Mouse (Mus musculus) neural tube, embryonic 11.5 days (tissue): ENCODE results near the gene Sptbn1. TPM values are rescaled to one million over a fixed set of nuclear protein-coding genes. Genes with fewer than 3 reads are reported as not detected.

Source experiments
- ATAC-seq: fragments of 200-750 bp; cut with Nextera tagmentation; 2 replicates; pipeline ENCODE4 v1.8.0; 2017; ENCODE audit warnings: moderate number of reproducible peaks, mild to moderate bottlenecking, moderate TSS enrichment, moderate library complexity; ENCODE audit not compliant: insufficient read depth, low FRiP score, low TSS enrichment
- DNase-seq: peaks from one replicate; pipeline ENCODE4 v3.0.0-alpha.2; 2015; ENCODE audit warnings: low spot score
- H3K27ac ChIP-seq: fragments of 300-500 bp; sonication (generic); 2 replicates; pipeline ENCODE4 v1.5.1; 2014; ENCODE audit warnings: low read depth, mild to moderate bottlenecking, low read length
- H3K27me3 ChIP-seq: fragments of 300-500 bp; sonication (generic); 2 replicates; pipeline ENCODE4 v1.6.1; 2014; ENCODE audit warnings: mild to moderate bottlenecking, low read length, mixed read lengths; ENCODE audit not compliant: control insufficient read depth, insufficient read depth
- H3K36me3 ChIP-seq: fragments of 300-500 bp; sonication (generic); 2 replicates; pipeline ENCODE4 v1.6.1; 2014; ENCODE audit warnings: mild to moderate bottlenecking, low read length, moderate library complexity, mixed read lengths; ENCODE audit not compliant: control insufficient read depth, insufficient read depth
- H3K4me1 ChIP-seq: fragments of 300-500 bp; sonication (generic); 2 replicates; pipeline ENCODE4 v1.6.1; 2014; ENCODE audit warnings: low read length, mixed read lengths; ENCODE audit not compliant: control insufficient read depth, insufficient read depth
- H3K4me2 ChIP-seq: fragments of 300-500 bp; sonication (generic); 2 replicates; pipeline ENCODE4 v1.6.1; 2014; ENCODE audit warnings: low read depth, mild to moderate bottlenecking, moderate library complexity
- H3K4me3 ChIP-seq: fragments of 300-500 bp; sonication (generic); 2 replicates; pipeline ENCODE4 v1.5.1; 2014; ENCODE audit warnings: low read depth, low read length
- H3K9ac ChIP-seq: fragments of 300-500 bp; sonication (generic); 2 replicates; pipeline ENCODE4 v1.6.1; 2014; ENCODE audit warnings: mild to moderate bottlenecking, low read length
- H3K9me3 ChIP-seq: fragments of 300-500 bp; sonication (generic); 2 replicates; pipeline ENCODE4 v1.6.1; 2016; ENCODE audit warnings: low read length; ENCODE audit not compliant: control insufficient read depth
- WGBS: fragments of 180-500 bp; shearing (Covaris S2); extraction: QIAGEN DNeasy Blood & Tissue Kit; methylation state at CpG from one replicate; pipeline ENCODE4 v1.1.7; 2014; 5-methylcytosine and 5-hydroxymethylcytosine counted together
- polyA plus RNA-seq: library from polyadenylated mRNA; unstranded; fragments of >200 nt; fragmentation: Nextera tagmentation; extraction: Ambion mirVana; gene quantifications from 2 replicates; pipeline ENCODE4 v1.2.1, GENCODE M21; 2014

Sptbn1 gene
- polyA plus RNA-seq, 1 experiment from 2014 or later, result 105 TPM

GRCm38 (mm10) chr11:30279278-30279677 lies 11.3 kb upstream of the Sptbn1 start:
- Histone ChIP-seq H3K27ac (no peak overlapping the region), H3K27me3 (no peaks in the 10 kb centered on the region), H3K4me2 (no peak overlapping the region), H3K9ac (no peak overlapping the region), H3K4me1 (no peaks in the 10 kb centered on the region), H3K9me3 (no peaks in the 10 kb centered on the region), H3K4me3 (no peak overlapping the region), H3K36me3 (no peaks in the 10 kb centered on the region)
- WGBS, result 86% methylated on average over 5 of the region's 5 CpGs
- no peak for DNase-seq
- ATAC-seq, result no peak

- H3K36me3 ChIP-seq, result no peaks in the 10 kb centered on the region
- WGBS, result 51% methylated on average over 3 of the region's 3 CpGs
- no peak overlapping the region for H3K27ac ChIP-seq
- H3K4me3 ChIP-seq, result no peak overlapping the region
- no peaks in the 10 kb centered on the region for H3K27me3 ChIP-seq
- no peak overlapping the region for H3K9ac ChIP-seq
- H3K4me2 ChIP-seq, result no peak overlapping the region
- no peaks in the 10 kb centered on the region for H3K4me1 ChIP-seq
- DNase-seq (no peak), ATAC-seq (no peak)
- no peaks in the 10 kb centered on the region for H3K9me3 ChIP-seq
Measured at GRCm38 (mm10) chr11:30275436-30276031, 7.6 kb upstream of the Sptbn1 start.

GRCm38 (mm10) chr11:30269524-30269923 lies 1.5 kb upstream of the Sptbn1 start:
- H3K27ac ChIP-seq, result no peak overlapping the region
- no peak for DNase-seq
- H3K27me3 ChIP-seq, result no peaks in the 10 kb centered on the region
- H3K4me3 ChIP-seq, result no peak overlapping the region
- no peaks in the 10 kb centered on the region for H3K36me3 ChIP-seq
- no peaks in the 10 kb centered on the region for H3K9me3 ChIP-seq
- H3K9ac ChIP-seq, result no peak overlapping the region
- ATAC-seq, result no peak
- H3K4me2 ChIP-seq, result no peak overlapping the region
- 82% methylated on average over 1 of the region's 1 CpGs for WGBS
- H3K4me1 ChIP-seq, result peaks cover 7% of the 10 kb centered on the region; the same call in 1 of the 2 replicates

GRCm38 (mm10) chr11:30268648-30269375 lies 837 bp upstream of the Sptbn1 start:
- no peak for DNase-seq
- no peaks in the 10 kb centered on the region for H3K36me3 ChIP-seq
- peak overlapping the region; percentile 96 for H3K4me3 ChIP-seq
- peak overlapping the region; percentile 51 for H3K4me2 ChIP-seq
- H3K9me3 ChIP-seq, result no peaks in the 10 kb centered on the region
- no peaks in the 10 kb centered on the region for H3K27me3 ChIP-seq
- WGBS, result 6% methylated on average over 15 of the region's 15 CpGs
- peak overlapping the region; percentile 47 for H3K9ac ChIP-seq
- peaks cover 7% of the 10 kb centered on the region; the same call in 1 of the 2 replicates for H3K4me1 ChIP-seq
- H3K27ac ChIP-seq, result peak overlapping the region; percentile 92; the same call in 1 of the 2 replicates
- ATAC-seq, result peak; percentile 17

GRCm38 (mm10) chr11:30267036-30267891 lies 711 bp downstream of the Sptbn1 start:
- ATAC-seq, result peak; percentile 75

GRCm38 (mm10) chr11:30266691-30267035 lies 1.3 kb downstream of the Sptbn1 start:
- peak overlapping the region; percentile 93 for H3K9ac ChIP-seq
- no peaks in the 10 kb centered on the region for H3K9me3 ChIP-seq
- H3K36me3 ChIP-seq, result no peaks in the 10 kb centered on the region
- peak overlapping the region; percentile 96 for H3K4me3 ChIP-seq
- DNase-seq (no peak), ATAC-seq (no peak; the same call in 1 of the 2 replicates)
- 6% methylated on average over 7 of the region's 7 CpGs for WGBS
- no peaks in the 10 kb centered on the region for H3K27me3 ChIP-seq
- H3K4me1 ChIP-seq, result peaks cover 7% of the 10 kb centered on the region; the same call in 1 of the 2 replicates
- peak overlapping the region; percentile 76 for H3K4me2 ChIP-seq
- H3K27ac ChIP-seq, result peak overlapping the region; percentile 92; the same call in 1 of the 2 replicates

More at GRCm38 (mm10) chr11:30267036-30267891, 711 bp downstream of the Sptbn1 start:
- Histone ChIP-seq H3K36me3 (no peaks in the 10 kb centered on the region), H3K4me3 (peak overlapping the region; percentile 96), H3K27ac (peak overlapping the region; percentile 92), H3K9me3 (no peaks in the 10 kb centered on the region), H3K4me1 (peaks cover 7% of the 10 kb centered on the region; the same call in 1 of the 2 replicates), H3K9ac (peak overlapping the region; percentile 93), H3K27me3 (no peaks in the 10 kb centered on the region), H3K4me2 (peak overlapping the region; percentile 76)
- WGBS, result under 1% methylated on average over 53 of the region's 69 CpGs
- DNase-seq, result peak; percentile 75

GRCm38 (mm10) chr11:30265666-30266065 lies 2.3 kb downstream of the Sptbn1 start:
- Histone ChIP-seq H3K4me1 (peaks cover 7% of the 10 kb centered on the region; the same call in 1 of the 2 replicates), H3K27ac (no peak overlapping the region), H3K27me3 (no peaks in the 10 kb centered on the region), H3K4me2 (peak overlapping the region; percentile 38), H3K36me3 (no peaks in the 10 kb centered on the region), H3K4me3 (peak overlapping the region; percentile 8), H3K9ac (no peak overlapping the region), H3K9me3 (no peaks in the 10 kb centered on the region)
- no peak for ATAC-seq
- 81% methylated on average over 2 of the region's 2 CpGs for WGBS
- DNase-seq, result no peak

- Histone ChIP-seq H3K4me3 (no peak overlapping the region), H3K27me3 (no peaks in the 10 kb centered on the region), H3K4me1 (peaks cover 7% of the 10 kb centered on the region; the same call in 1 of the 2 replicates), H3K36me3 (no peaks in the 10 kb centered on the region), H3K4me2 (no peak overlapping the region), H3K9ac (no peak overlapping the region), H3K9me3 (no peaks in the 10 kb centered on the region), H3K27ac (no peak overlapping the region)
- ATAC-seq (no peak), DNase-seq (no peak)
- WGBS, result 75% methylated on average over 2 of the region's 2 CpGs
Measured at GRCm38 (mm10) chr11:30263627-30264026, 4.3 kb downstream of the Sptbn1 start.
